ENCODE assay signal across 8 mouse cellular contexts in genomic region chr1:159233426-159233825, GRCm38 (mm10). TPM values are rescaled to one million over a fixed set of nuclear protein-coding genes. Genes with fewer than 3 reads are reported as not detected.
DNase-seq lines count a peak whose midpoint lies in the region; ATAC-seq and TF ChIP-seq lines count a peak whose summit lies in the region.

No protein-coding gene starts in this region.

- H3K9me3 ChIP-seq in forebrain, embryonic 10.5 days: no peaks in the 10 kb centered on the region
- no peaks in the 10 kb centered on the region for H3K9me3 ChIP-seq in liver, embryonic 11.5 days (ENCODE audit: control insufficient read depth, low read length)

- H3K9ac ChIP-seq in liver, embryonic 11.5 days (ENCODE audit: low read depth, low read length): peak overlapping the region; percentile 79

- no peak for ATAC-seq in liver, embryonic 11.5 days (replicated peaks; ENCODE audit: low FRiP score)

- H3K4me2 ChIP-seq in liver, embryonic 11.5 days: peak overlapping the region; percentile 83

- peaks cover 5% of the 10 kb centered on the region; the same call in 1 of the 2 replicates for H3K36me3 ChIP-seq in forebrain, embryonic 10.5 days (replicated peaks)
- no peaks in the 10 kb centered on the region for H3K36me3 ChIP-seq in liver, embryonic 11.5 days (ENCODE audit: control insufficient read depth, insufficient read depth, low read length)
- no peaks in the 10 kb centered on the region for H3K36me3 ChIP-seq in splenic B cell, adult 2 months (ENCODE audit: control insufficient read depth, insufficient read depth, low read length, poor library complexity, severe bottlenecking)

- WGBS in forebrain, embryonic 10.5 days: 56% methylated on average over 5 of the region's 5 CpGs
- WGBS in liver, embryonic 11.5 days: 21% methylated on average over 5 of the region's 5 CpGs

- H3K4me1 ChIP-seq in forebrain, embryonic 10.5 days: peaks cover 21% of the 10 kb centered on the region
- H3K4me1 ChIP-seq in liver, embryonic 11.5 days (replicated peaks; ENCODE audit: control insufficient read depth, insufficient read depth, low read length): peaks cover 23% of the 10 kb centered on the region

- TF ChIP-seq CTCF in left cerebral cortex, adult 2 months (IDR thresholded peaks at IDR 0.05): no peak

- no peak for DNase-seq in left cerebral cortex, adult 2 months (ENCODE audit: extremely low spot score in 1 of 2, low spot score in 2 of 2)
- DNase-seq in left cerebral cortex, postnatal 14 days (ENCODE audit: low spot score in 2 of 2): no peak
- no peak for DNase-seq in forebrain, embryonic 10.5 days (ENCODE audit: extremely low spot score, low spot score)
- DNase-seq in liver, embryonic 11.5 days (ENCODE audit: low spot score): no peak
- peak; percentile 36 for DNase-seq in splenic B cell, adult 2 months (ENCODE audit: low read depth, low spot score)
- no peak for DNase-seq in thymus, postnatal 36 days
- DNase-seq in frontal cortex, postnatal 25 days (ENCODE audit: low spot score in 2 of 2): no peak
- DNase-seq in embryo, embryonic 10 days (ENCODE audit: low spot score): no peak

- intact Hi-C loops in left cerebral cortex, adult 2 months (cut with DNase I): loop anchor here (10.0 kb wide), 1 partner anchor 1679 kb away; no protein-coding TSS in a partner anchor
- intact Hi-C loops in left cerebral cortex, postnatal 14 days (cut with DNase I): loop anchor here (2.0 kb wide), 1 partner anchor 847 kb away; no protein-coding TSS in a partner anchor

- no peaks in the 10 kb centered on the region for H3K27me3 ChIP-seq in forebrain, embryonic 10.5 days (ENCODE audit: poor library complexity, severe bottlenecking)
- no peaks in the 10 kb centered on the region for H3K27me3 ChIP-seq in liver, embryonic 11.5 days (replicated peaks; ENCODE audit: control insufficient read depth, insufficient read depth, low read length)
- H3K27me3 ChIP-seq in splenic B cell, adult 2 months (ENCODE audit: control insufficient read depth, insufficient read depth, low read length, poor library complexity, severe bottlenecking): no peaks in the 10 kb centered on the region

- peak overlapping the region; percentile 79 for H3K4me3 ChIP-seq in left cerebral cortex, adult 2 months
- H3K4me3 ChIP-seq in forebrain, embryonic 10.5 days: peak overlapping the region; percentile 81
- H3K4me3 ChIP-seq in liver, embryonic 11.5 days (ENCODE audit: low read depth, low read length): peak overlapping the region; percentile 81

- no peak overlapping the region for H3K27ac ChIP-seq in left cerebral cortex, adult 2 months
- peak overlapping the region; percentile 93; the same call in 1 of the 2 replicates for H3K27ac ChIP-seq in forebrain, embryonic 10.5 days
- peak overlapping the region; percentile 38; the same call in 1 of the 2 replicates for H3K27ac ChIP-seq in liver, embryonic 11.5 days (ENCODE audit: low read depth, low read length)

RNA-seq across cellular contexts. Expression of gene Cop1, which starts 1.3 kb away (rescaled TPM):
- 100 to 1,000 TPM; 171 to 172 TPM for total RNA-seq in left cerebral cortex, adult 2 months (2021)
- total RNA-seq in left cerebral cortex, postnatal 14 days (2021): 100 to 1,000 TPM; 130 to 141 TPM
- polyA plus RNA-seq in forebrain, embryonic 10.5 days (2016; fragmentation: Nextera tagmentation; extraction: Ambion mirVana): 17.2 and 21.5 TPM in 2 replicates
- 104 and 113 TPM in 2 replicates for polyA plus RNA-seq in liver, embryonic 11.5 days (2014; fragmentation: Nextera tagmentation; extraction: Ambion mirVana)
